Mouse (Mus musculus): ENCODE measurements around the gene Cryba4.

DNA sequence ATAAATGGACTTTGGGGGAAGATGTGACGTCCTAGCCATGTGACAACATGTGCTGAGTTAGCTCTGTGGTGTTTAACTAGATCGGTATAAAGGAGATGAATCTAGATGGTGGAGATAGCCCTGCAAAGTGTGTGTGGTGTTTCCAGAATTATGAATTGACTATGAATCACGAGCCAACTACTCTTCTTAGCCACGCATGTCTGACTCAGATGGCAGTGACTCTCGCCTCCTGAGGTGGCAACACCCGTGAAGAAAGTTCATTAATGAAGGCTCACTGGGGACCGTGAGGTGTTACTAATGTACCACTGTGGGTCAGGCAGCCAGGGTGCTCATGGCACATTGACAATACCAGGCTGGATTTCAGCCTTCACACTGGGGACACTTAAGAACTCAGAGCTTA lies 11.8 kb upstream of the Cryba4 start:
- TF ChIP-seq POLR2A (IDR thresholded peaks at IDR 0.05; ENCODE audit: extremely low read depth, insufficient read depth, low read length) (no peak), CTCF (IDR thresholded peaks at IDR 0.05; ENCODE audit: low read depth, low read length) (no peak)
